Comparison of ENCODE assay signal across 23 mouse cellular contexts in genomic region chr11:107039417-107039816, GRCm38 (mm10). TPM values are rescaled to one million over a fixed set of nuclear protein-coding genes. Genes with fewer than 3 reads are reported as not detected.
"Had no signal": no experiment of that assay in that cellular context is flagged by ENCODE, and none has a peak within 500 bp of the region (broad histone marks: within the 10 kb centered on the region; RNA-seq: fewer than 3 reads in every experiment).

No protein-coding gene starts in this region.

- H3K27ac ChIP-seq: gastrocnemius, adult 2 months; heart, embryonic 13.5 days; heart, embryonic 15.5 days; hindbrain, embryonic 13.5 days; hindbrain, embryonic 15.5 days; hindbrain, postnatal 0 days; layer of hippocampus, adult 2 months; left cerebral cortex, adult 2 months; limb, embryonic 10.5 days; limb, embryonic 12.5 days; liver, embryonic 12.5 days; liver, embryonic 14.5 days had no signal

- DNase-seq: gastrocnemius, adult 2 months; gastrocnemius, postnatal 10 days; gastrocnemius, postnatal 25 days; heart, adult 18-20 months; heart, postnatal 14 days; heart, postnatal 36 days; kidney, adult 18-20 months; kidney, adult 8-10 months; kidney, postnatal 10 days; kidney, postnatal 25 days; kidney, postnatal 4 days had no signal

- H3K4me1 ChIP-seq: hindbrain, embryonic 13.5 days; hindbrain, embryonic 15.5 days; limb, embryonic 10.5 days; limb, embryonic 12.5 days had no signal

- H3K9ac ChIP-seq: heart, embryonic 13.5 days; heart, embryonic 15.5 days; hindbrain, embryonic 13.5 days; hindbrain, embryonic 15.5 days; limb, embryonic 12.5 days; liver, embryonic 12.5 days; liver, embryonic 14.5 days had no signal

- H3K4me3 ChIP-seq: gastrocnemius, adult 2 months; heart, embryonic 13.5 days; heart, embryonic 15.5 days; hindbrain, embryonic 13.5 days; hindbrain, embryonic 15.5 days; layer of hippocampus, adult 2 months; left cerebral cortex, adult 2 months; limb, embryonic 10.5 days; limb, embryonic 12.5 days; liver, embryonic 12.5 days had no signal

- H3K27me3 ChIP-seq: heart, embryonic 13.5 days; heart, embryonic 15.5 days; hindbrain, embryonic 13.5 days; hindbrain, embryonic 15.5 days; limb, embryonic 12.5 days; liver, embryonic 12.5 days had no signal

RNA-seq across cellular contexts. Expression of gene 1810010H24Rik, which starts 13.9 kb away (rescaled TPM):
- total RNA-seq: hematopoietic stem cell, adult 5-6 weeks had no signal
